Mouse (Mus musculus): ENCODE measurements around the gene Kcng3. TPM values are rescaled to one million over a fixed set of nuclear protein-coding genes. Genes with fewer than 3 reads are reported as not detected.

Kcng3 gene
- total RNA-seq, 2 experiments from 2014 or later: 0.16 TPM; not detected in 1

- DNase-seq: peak; percentile 20
Measured at GRCm38 (mm10) chr17:83630787-83631678, 662 bp downstream of the Kcng3 start.

- DNase-seq: no peak
Measured at GRCm38 (mm10) chr17:83613907-83614306, 17.8 kb downstream of the Kcng3 start.

GRCm38 (mm10) chr17:83609532-83609931 is 22.2 kb downstream of the Kcng3 start:
- DNase-seq: no peak

GRCm38 (mm10) chr17:83600976-83601375 is 30.7 kb downstream of the Kcng3 start:
- DNase-seq: no peak

GRCm38 (mm10) chr17:83595966-83596365 is 35.7 kb downstream of the Kcng3 start:
- no peak for DNase-seq

GRCm38 (mm10) chr17:83594526-83594925 is 37.2 kb downstream of the Kcng3 start:
- DNase-seq: no peak

- no peak for DNase-seq
Measured at GRCm38 (mm10) chr17:83593396-83593795, 38.3 kb downstream of the Kcng3 start.

GRCm38 (mm10) chr17:83588663-83589341 is 42.9 kb downstream of the Kcng3 start:
- DNase-seq: no peak

- no peak for DNase-seq
Measured at GRCm38 (mm10) chr17:83587731-83588130, 44.0 kb downstream of the Kcng3 start.

- no peak for DNase-seq
Measured at GRCm38 (mm10) chr17:83582585-83582984, 49.1 kb downstream of the Kcng3 start.

- DNase-seq: no peak
Measured at GRCm38 (mm10) chr17:83580734-83581133, 51.0 kb downstream of the Kcng3 start.

- DNase-seq: no peak
Measured at GRCm38 (mm10) chr17:83576810-83577371, 54.8 kb downstream of the Kcng3 start.

- no peak for DNase-seq
Measured at GRCm38 (mm10) chr17:83574615-83575014, 57.1 kb downstream of the Kcng3 start.

GRCm38 (mm10) chr17:83573128-83573527 is 58.6 kb downstream of the Kcng3 start:
- no peak for DNase-seq

- DNase-seq: no peak
Measured at GRCm38 (mm10) chr17:83572366-83572765, 59.3 kb downstream of the Kcng3 start.

- no peak for DNase-seq
Measured at GRCm38 (mm10) chr17:83567375-83567774, 64.3 kb downstream of the Kcng3 start.

- no peak for DNase-seq
Measured at GRCm38 (mm10) chr17:83565506-83565905, 66.2 kb downstream of the Kcng3 start.

GRCm38 (mm10) chr17:83564119-83564820 is 67.4 kb downstream of the Kcng3 start:
- no peak for DNase-seq

- peak; percentile 54 for DNase-seq
Measured at GRCm38 (mm10) chr17:83563703-83564111, 68.0 kb downstream of the Kcng3 start.

- no peak for DNase-seq
Measured at GRCm38 (mm10) chr17:83562153-83563010, 69.3 kb downstream of the Kcng3 start.

GRCm38 (mm10) chr17:83559081-83559480 is 72.6 kb downstream of the Kcng3 start:
- DNase-seq: no peak
